Mouse (Mus musculus): ENCODE results near the gene Gpbar1. TPM values are rescaled to one million over a fixed set of nuclear protein-coding genes. Genes with fewer than 3 reads are reported as not detected.

Gene Gpbar1
- 1 to 10 TPM; 2.1 to 2.3 TPM for total RNA-seq (2023)

DNA sequence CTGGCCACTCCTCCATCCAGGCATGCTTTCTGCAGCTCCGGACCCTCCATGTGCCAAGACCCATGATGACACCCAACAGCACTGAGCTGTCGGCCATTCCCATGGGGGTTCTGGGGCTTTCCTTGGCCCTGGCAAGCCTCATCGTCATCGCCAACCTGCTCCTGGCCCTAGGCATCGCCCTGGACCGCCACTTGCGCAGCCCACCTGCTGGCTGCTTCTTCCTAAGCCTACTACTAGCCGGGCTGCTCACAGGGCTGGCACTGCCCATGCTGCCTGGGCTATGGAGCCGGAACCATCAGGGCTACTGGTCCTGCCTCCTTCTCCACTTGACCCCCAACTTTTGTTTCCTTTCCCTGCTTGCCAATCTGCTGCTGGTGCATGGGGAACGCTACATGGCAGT lies at the start of gene Gpbar1:
Gene Gpbar1 (plus strand): TSS at position 13 of the 400 bp plus-strand sequence.

DNA sequence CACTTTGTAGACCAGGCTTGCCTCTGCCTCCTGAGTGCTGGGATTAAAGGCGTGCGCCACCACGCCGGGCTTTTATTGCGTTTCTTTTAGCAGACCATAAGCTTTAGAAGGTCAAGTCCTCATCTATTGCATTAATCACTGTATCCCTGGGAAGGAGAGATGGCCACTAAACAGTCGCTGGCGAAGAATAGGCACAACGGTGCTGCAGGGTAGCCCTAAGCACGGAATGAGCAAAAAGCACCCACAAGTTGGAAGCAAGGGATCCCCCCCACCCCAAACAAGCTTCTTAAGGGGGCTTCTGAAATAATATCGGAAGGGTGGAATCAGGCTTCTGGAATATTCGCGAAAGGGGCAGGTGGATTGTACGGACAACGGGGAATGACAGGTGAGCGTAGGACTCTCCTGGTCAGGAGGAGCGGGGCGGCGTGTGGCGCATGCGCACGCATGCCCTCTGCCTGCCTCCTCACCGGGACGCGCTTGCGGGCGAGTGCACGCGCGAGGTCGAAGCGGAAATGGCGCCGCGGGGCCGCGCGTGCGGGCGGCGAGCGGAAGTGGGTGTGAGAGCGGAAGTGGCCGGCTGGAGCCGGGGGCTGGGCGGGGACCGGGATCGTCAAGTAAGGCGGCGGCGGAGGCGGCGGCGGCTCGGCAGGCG lies 42.3 kb upstream of the Gpbar1 start, which contains the start of gene Arpc2:
Gene Arpc2 (plus strand): TSS at position 147 of the 652 bp plus-strand sequence.

DNA sequence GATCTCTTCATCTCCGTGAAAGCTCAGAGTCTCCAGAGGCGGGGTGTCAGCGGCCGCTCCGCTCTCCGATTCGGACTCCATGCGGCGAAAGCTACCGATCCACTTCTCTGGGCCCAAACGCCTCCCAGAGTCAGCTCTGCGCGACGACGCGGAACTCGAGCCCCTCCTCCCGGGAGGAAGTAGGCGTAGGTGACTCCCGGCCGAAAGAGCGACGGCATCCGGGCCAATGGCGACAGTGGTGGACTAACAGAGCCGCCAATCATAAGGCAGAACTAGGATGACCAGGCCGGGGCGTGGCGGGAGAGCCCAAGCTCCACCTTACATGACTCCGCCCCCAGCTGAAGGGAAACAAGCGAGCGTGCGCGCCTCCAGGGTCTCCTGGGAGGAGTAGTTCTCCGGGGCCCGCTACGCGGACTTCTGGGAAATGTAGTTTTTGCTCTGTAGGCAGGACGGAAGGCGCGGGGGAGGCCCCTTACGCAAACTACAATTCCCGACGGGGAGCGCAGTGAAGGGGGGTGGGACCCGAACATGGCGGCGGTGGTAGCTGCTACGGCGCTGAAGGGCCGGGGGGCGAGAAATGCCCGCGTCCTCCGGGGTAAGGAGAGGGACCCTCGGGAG lies 6.3 kb downstream of the Gpbar1 start, which contains the start of the genes Aamp and Pnkd:
Gene Aamp (minus strand): TSS at position 196 of the 618 bp plus-strand sequence.
Gene Pnkd (plus strand): TSS at position 388 of the 618 bp plus-strand sequence.

DNA sequence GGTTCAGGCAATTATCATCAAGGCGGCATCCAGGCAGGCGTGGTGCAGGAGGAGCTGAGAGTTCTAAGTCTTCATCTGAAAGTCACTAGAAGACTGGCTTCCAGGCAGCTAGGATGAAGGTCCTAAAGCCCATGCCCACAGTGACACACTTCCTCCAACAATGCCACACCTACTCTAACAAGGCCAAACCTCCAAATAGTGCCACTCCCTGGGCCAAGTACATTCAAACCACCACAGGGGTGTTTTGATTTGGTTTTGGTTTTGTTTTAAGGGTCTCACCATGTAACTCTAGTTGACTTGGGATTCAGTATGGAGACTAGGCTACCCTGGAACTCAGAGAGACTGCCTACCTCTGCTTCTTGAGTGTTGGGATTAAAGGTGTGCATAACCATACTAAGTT lies 27.2 kb downstream of the Gpbar1 start, which contains the start of gene Tmbim1:
Gene Tmbim1 (minus strand): TSS at position 101 of the 400 bp plus-strand sequence.

Other genes starting within 250 kb of the Gpbar1 start
- gene Tns1, start 154.1 kb upstream of the Gpbar1 start, total RNA-seq (2023): 1 to 10 TPM; 3.3 to 8.2 TPM
- not detected for gene Rufy4, start 153.0 kb upstream of the Gpbar1 start, total RNA-seq (2023)
- gene Cxcr2, start 124.6 kb upstream of the Gpbar1 start, total RNA-seq (2023): under 1 TPM in 1 of 2 experiments, not detected in 1; 0.30 TPM
- not detected for gene Cxcr1, start 83.9 kb upstream of the Gpbar1 start, total RNA-seq (2023)
- gene Arpc2, start 42.5 kb upstream of the Gpbar1 start, total RNA-seq (2023): 100 to 1,000 TPM; 427 to 429 TPM
- gene Aamp, start 6.2 kb downstream of the Gpbar1 start, total RNA-seq (2023): 100 to 1,000 TPM; 120 to 124 TPM
- gene Pnkd, start 6.4 kb downstream of the Gpbar1 start, total RNA-seq (2023): 10 to 100 TPM; 20.0 to 23.6 TPM
- 1 to 10 TPM; 3.4 to 3.6 TPM for gene Tmbim1, start 27.1 kb downstream of the Gpbar1 start, total RNA-seq (2023)
- gene Catip, start 83.6 kb downstream of the Gpbar1 start, total RNA-seq (2023): not detected
- gene Slc11a1, start 96.6 kb downstream of the Gpbar1 start, total RNA-seq (2023): 1 to 10 TPM in 1 of 2 experiments, under 1 TPM in 1; 0.24 to 3.8 TPM
- gene Ctdsp1, start 113.0 kb downstream of the Gpbar1 start, total RNA-seq (2023): 100 to 1,000 TPM; 115 to 120 TPM
- gene Vil1, start 130.8 kb downstream of the Gpbar1 start, total RNA-seq (2023): not detected
- gene Cnot9, start 227.5 kb downstream of the Gpbar1 start, total RNA-seq (2023): 10 to 100 TPM; 28.8 to 31.2 TPM

All from B cell, adult 67 days (primary cell).